Mouse (Mus musculus) lung, adult 2 months (tissue): Measurements from ENCODE around the gene Cacna1e.

Experiments used
- CTCF ChIP-seq: fragments of 200-500 bp; IDR thresholded peaks from 2 replicates; pipeline ENCODE4 v1.5.1; 2011; ENCODE audit warnings: mild to moderate bottlenecking, low read length, control low read depth; ENCODE audit not compliant: insufficient read depth
- POLR2A ChIP-seq: fragments of 200-500 bp; IDR thresholded peaks from 2 replicates; pipeline ENCODE4 v1.6.1; 2011; ENCODE audit warnings: low read depth, mild to moderate bottlenecking, control low read depth, low read length, borderline replicate concordance; ENCODE audit errors: extremely low read depth

DNA sequence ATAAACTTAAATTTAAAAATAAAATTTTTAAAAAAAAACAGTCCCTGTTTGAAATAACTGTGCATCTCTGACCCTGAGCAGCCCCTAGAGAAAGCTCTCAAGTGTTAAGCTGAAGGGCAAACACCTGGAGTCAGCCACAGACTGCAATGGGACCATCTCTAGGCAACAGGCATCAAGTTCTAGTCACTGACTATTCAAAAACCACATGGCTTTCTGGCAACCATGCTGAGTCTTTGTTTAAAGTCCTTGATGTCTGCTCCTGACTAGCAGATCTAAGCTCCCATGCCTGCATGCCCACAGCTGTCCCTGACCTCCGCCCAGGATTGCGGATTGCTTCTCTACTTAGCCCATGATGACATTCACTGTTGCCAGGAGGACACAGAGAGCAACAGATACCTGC is 64.3 kb downstream of the Cacna1e start:
- no peak for TF ChIP-seq CTCF
- TF ChIP-seq POLR2A, result no peak
